Mouse (Mus musculus) liver, adult 2 months (tissue): ENCODE results near the gene 4933416C03Rik. TPM values are rescaled to one million over a fixed set of nuclear protein-coding genes. Genes with fewer than 3 reads are reported as not detected.

Experiments
- DNase-seq: peaks from one replicate; pipeline ENCODE4 v3.0.0-alpha.2; 2011; ENCODE audit warnings: low read depth, low spot score; ENCODE audit errors: extremely low read depth
- H3K27ac ChIP-seq: fragments of 200-500 bp; replicated peaks from 2 replicates; pipeline ENCODE4 v1.5.1; 2012; ENCODE audit warnings: low read depth, mild to moderate bottlenecking, control low read depth, inconsistent platforms, low read length; ENCODE audit not compliant: insufficient read depth
- H3K27me3 ChIP-seq: fragments of 200-500 bp; 2 replicates; pipeline ENCODE4 v1.6.1; 2012; ENCODE audit warnings: mild to moderate bottlenecking, moderate library complexity, low read length, inconsistent platforms; ENCODE audit not compliant: control insufficient read depth, insufficient read depth
- H3K36me3 ChIP-seq: fragments of 200-500 bp; 2 replicates; pipeline ENCODE4 v1.6.1; 2012; ENCODE audit warnings: low read length, inconsistent platforms; ENCODE audit not compliant: control insufficient read depth, insufficient read depth
- H3K4me1 ChIP-seq: fragments of 200-500 bp; 2 replicates; pipeline ENCODE4 v1.6.1; 2011; ENCODE audit warnings: low read length; ENCODE audit not compliant: control insufficient read depth, insufficient read depth
- H3K4me3 ChIP-seq: fragments of 200-500 bp; 2 replicates; pipeline ENCODE4 v1.5.1; 2011; ENCODE audit warnings: low read depth, mild to moderate bottlenecking, control low read depth, low read length, moderate library complexity; ENCODE audit not compliant: insufficient read depth
- H3K79me2 ChIP-seq: fragments of 200-500 bp; 2 replicates; pipeline ENCODE4 v1.6.1; 2012; ENCODE audit warnings: inconsistent platforms, mild to moderate bottlenecking, low read length, moderate library complexity; ENCODE audit not compliant: control insufficient read depth, insufficient read depth
- H3K9ac ChIP-seq: fragments of 200-500 bp; 2 replicates; pipeline ENCODE4 v1.6.1; 2012; ENCODE audit warnings: low read depth, mild to moderate bottlenecking, control low read depth, inconsistent platforms, low read length
- CTCF ChIP-seq: fragments of 200-500 bp; IDR thresholded peaks from 2 replicates; pipeline ENCODE4 v1.5.1; 2011; ENCODE audit warnings: low read depth, low read length, control low read depth
- POLR2A ChIP-seq: fragments of 200-500 bp; IDR thresholded peaks from 2 replicates; pipeline ENCODE4 v1.6.1; 2011; ENCODE audit warnings: low read length, control low read depth; ENCODE audit not compliant: insufficient read depth; ENCODE audit errors: extremely low read depth
- WGBS: fragments of 180-500 bp; shearing (Covaris S2); methylation state at CpG from one replicate; pipeline ENCODE4 v1.1.7; 2018; 5-methylcytosine and 5-hydroxymethylcytosine counted together
- polyA plus RNA-seq: library from polyadenylated mRNA; depleted of rRNA; stranded (reverse); fragments of >200 nt; gene quantifications from 2 replicates; pipeline ENCODE4 v1.2.3, GENCODE M21; 2012
- total RNA-seq: library from RNA; depleted of rRNA; stranded (reverse); fragments of >200 nt; gene quantifications from 2 replicates; pipeline ENCODE4 v1.2.3, GENCODE M21; 2014

Gene 4933416C03Rik
- total and polyA plus RNA-seq, 2 experiments, result not detected

GRCm38 (mm10) chr10:116123808-116124207 lies 10.1 kb upstream of the 4933416C03Rik start:
- Histone ChIP-seq H3K27me3 (no peaks in the 10 kb centered on the region), H3K9ac (no peak overlapping the region), H3K36me3 (no peaks in the 10 kb centered on the region), H3K79me2 (no peaks in the 10 kb centered on the region), H3K4me3 (no peak overlapping the region), H3K27ac (no peak overlapping the region), H3K4me1 (no peaks in the 10 kb centered on the region)
- WGBS, result 91% methylated on average over 2 of the region's 2 CpGs
- no peak for DNase-seq
- TF ChIP-seq CTCF (no peak), POLR2A (no peak)

GRCm38 (mm10) chr10:116121463-116121862 lies 7.7 kb upstream of the 4933416C03Rik start:
- H3K27ac ChIP-seq, result no peak overlapping the region
- H3K27me3 ChIP-seq, result no peaks in the 10 kb centered on the region
- H3K4me1 ChIP-seq, result no peaks in the 10 kb centered on the region
- no peak for DNase-seq
- WGBS, result 86% methylated on average over 2 of the region's 2 CpGs
- no peak overlapping the region for H3K9ac ChIP-seq
- no peak for TF ChIP-seq CTCF
- TF ChIP-seq POLR2A, result no peak
- H3K79me2 ChIP-seq, result no peaks in the 10 kb centered on the region
- no peaks in the 10 kb centered on the region for H3K36me3 ChIP-seq
- H3K4me3 ChIP-seq, result no peak overlapping the region

- WGBS, result 68% methylated on average over 8 of the region's 8 CpGs
- no peak for DNase-seq
- Histone ChIP-seq H3K4me3 (no peak overlapping the region), H3K79me2 (no peaks in the 10 kb centered on the region), H3K9ac (no peak overlapping the region), H3K27ac (no peak overlapping the region), H3K4me1 (no peaks in the 10 kb centered on the region), H3K27me3 (no peaks in the 10 kb centered on the region), H3K36me3 (no peaks in the 10 kb centered on the region)
- no peak for TF ChIP-seq CTCF
- no peak for TF ChIP-seq POLR2A
Observed at GRCm38 (mm10) chr10:116117060-116117459, 3.3 kb upstream of the 4933416C03Rik start.

- Histone ChIP-seq H3K4me1 (no peaks in the 10 kb centered on the region), H3K9ac (no peak overlapping the region), H3K27me3 (no peaks in the 10 kb centered on the region), H3K4me3 (no peak overlapping the region), H3K27ac (no peak overlapping the region), H3K36me3 (no peaks in the 10 kb centered on the region), H3K79me2 (no peaks in the 10 kb centered on the region)
- no peak for TF ChIP-seq POLR2A
- TF ChIP-seq CTCF, result no peak
- WGBS, result 64% methylated on average over 4 of the region's 4 CpGs
- no peak for DNase-seq
Observed at GRCm38 (mm10) chr10:116115881-116116677, 2.4 kb upstream of the 4933416C03Rik start.

- Histone ChIP-seq H3K36me3 (no peaks in the 10 kb centered on the region), H3K27me3 (no peaks in the 10 kb centered on the region), H3K27ac (no peak overlapping the region), H3K79me2 (no peaks in the 10 kb centered on the region), H3K9ac (no peak overlapping the region), H3K4me3 (no peak overlapping the region), H3K4me1 (no peaks in the 10 kb centered on the region)
- no peak for DNase-seq
- TF ChIP-seq POLR2A, result no peak
- TF ChIP-seq CTCF, result no peak
- 95% methylated on average over 11 of the region's 11 CpGs for WGBS
Observed at GRCm38 (mm10) chr10:116112868-116113267, 849 bp downstream of the 4933416C03Rik start.

- Histone ChIP-seq H3K27ac (no peak overlapping the region), H3K27me3 (no peaks in the 10 kb centered on the region), H3K4me3 (no peak overlapping the region), H3K4me1 (no peaks in the 10 kb centered on the region), H3K36me3 (no peaks in the 10 kb centered on the region), H3K9ac (no peak overlapping the region), H3K79me2 (no peaks in the 10 kb centered on the region)
- 92% methylated on average over 1 of the region's 1 CpGs for WGBS
- TF ChIP-seq CTCF (no peak), POLR2A (no peak)
- DNase-seq, result no peak
Observed at GRCm38 (mm10) chr10:116108730-116109129, 5.0 kb downstream of the 4933416C03Rik start.
